Mouse (Mus musculus) lung, postnatal 14 days (tissue): ENCODE data around the gene Psmc5.

ENCODE experiments used
- DNase-seq: peaks from one replicate; pipeline ENCODE4 v3.0.0; 2021

Psmc5 gene

GRCm38 (mm10) chr11:106310123-106310522 is 54.2 kb downstream of the Psmc5 start:
- no peak for DNase-seq
